Mouse (Mus musculus) lung, embryonic 14.5 days (tissue): ENCODE data around the gene Cstf1. TPM values are rescaled to one million over a fixed set of nuclear protein-coding genes. Genes with fewer than 3 reads are reported as not detected.

Experiments used
- ATAC-seq: fragments of 200-750 bp; cut with Nextera tagmentation; 2 replicates; pipeline ENCODE4 v1.8.0; 2017; ENCODE audit warnings: mild to moderate bottlenecking, moderate TSS enrichment, moderate library complexity; ENCODE audit not compliant: insufficient read depth
- DNase-seq: peaks from one replicate; pipeline ENCODE4 v3.0.0-alpha.2; 2015
- H3K27ac ChIP-seq: fragments of 300-500 bp; sonication (generic); 2 replicates; pipeline ENCODE4 v1.5.1; 2014; ENCODE audit warnings: low read depth, mild to moderate bottlenecking, moderate library complexity
- H3K27me3 ChIP-seq: fragments of 300-500 bp; sonication (generic); 2 replicates; pipeline ENCODE4 v1.6.1; 2014; ENCODE audit warnings: low read length, control low read depth; ENCODE audit not compliant: insufficient read depth
- H3K36me3 ChIP-seq: fragments of 300-500 bp; sonication (generic); 2 replicates; pipeline ENCODE4 v1.6.1; 2014; ENCODE audit warnings: control low read depth; ENCODE audit not compliant: insufficient read depth
- H3K4me1 ChIP-seq: fragments of 300-500 bp; sonication (generic); 2 replicates; pipeline ENCODE4 v1.6.1; 2014; ENCODE audit warnings: antibody characterized with exemption, control low read depth; ENCODE audit not compliant: insufficient read depth
- H3K4me2 ChIP-seq: fragments of 300-500 bp; sonication (generic); 2 replicates; pipeline ENCODE4 v1.6.1; 2014; ENCODE audit warnings: mild to moderate bottlenecking
- H3K4me3 ChIP-seq: fragments of 300-500 bp; sonication (generic); 2 replicates; pipeline ENCODE4 v1.5.1; 2014; ENCODE audit warnings: low read depth, low read length
- H3K9ac ChIP-seq: fragments of 300-500 bp; sonication (generic); 2 replicates; pipeline ENCODE4 v1.6.1; 2014
- H3K9me3 ChIP-seq: fragments of 300-500 bp; sonication (generic); 2 replicates; pipeline ENCODE4 v1.6.1; 2016; ENCODE audit warnings: low read depth, low read length, control low read depth
- CTCF ChIP-seq: IDR thresholded peaks from 2 replicates; pipeline ENCODE4 v1.5.1; 2016; ENCODE audit warnings: antibody characterized with exemption, low read depth
- WGBS: fragments of 180-500 bp; shearing (Covaris S2); extraction: QIAGEN DNeasy Blood & Tissue Kit; methylation state at CpG from one replicate; pipeline ENCODE4 v1.1.7; 2014; 5-methylcytosine and 5-hydroxymethylcytosine counted together
- polyA plus RNA-seq: library from polyadenylated mRNA; unstranded; fragments of >200 nt; fragmentation: Nextera tagmentation; extraction: Ambion mirVana; gene quantifications from 2 replicates; pipeline ENCODE4 v1.2.1, GENCODE M21; 2014

The Cstf1 gene
- polyA plus RNA-seq, 1 experiment from 2014 or later, result 53.9 TPM

GRCm38 (mm10) chr2:172349776-172350175 is 20.7 kb upstream of the Cstf1 start:
- DNase-seq (no peak), ATAC-seq (no peak)
- peaks cover 19% of the 10 kb centered on the region for H3K4me1 ChIP-seq
- H3K27ac ChIP-seq, result no peak overlapping the region
- H3K27me3 ChIP-seq, result no peaks in the 10 kb centered on the region
- TF ChIP-seq CTCF, result no peak
- no peak overlapping the region for H3K4me3 ChIP-seq
- no peak overlapping the region for H3K9ac ChIP-seq
- 76% methylated on average over 14 of the region's 14 CpGs for WGBS
- no peak overlapping the region for H3K4me2 ChIP-seq
- no peaks in the 10 kb centered on the region for H3K9me3 ChIP-seq
- H3K36me3 ChIP-seq, result peaks cover 17% of the 10 kb centered on the region

- H3K4me1 ChIP-seq, result peaks cover 19% of the 10 kb centered on the region; the same call in 1 of the 2 replicates
- H3K36me3 ChIP-seq, result peaks cover 25% of the 10 kb centered on the region
- ATAC-seq (no peak), DNase-seq (no peak)
- no peak overlapping the region for H3K9ac ChIP-seq
- H3K27ac ChIP-seq, result no peak overlapping the region
- 64% methylated on average over 8 of the region's 8 CpGs for whole genome bisulfite sequencing
- H3K9me3 ChIP-seq, result no peaks in the 10 kb centered on the region
- TF ChIP-seq CTCF, result no peak
- no peak overlapping the region for H3K4me2 ChIP-seq
- H3K27me3 ChIP-seq, result no peaks in the 10 kb centered on the region
- H3K4me3 ChIP-seq, result no peak overlapping the region
Observed at GRCm38 (mm10) chr2:172350773-172351172, 19.7 kb upstream of the Cstf1 start.

GRCm38 (mm10) chr2:172353218-172353617 is 17.3 kb upstream of the Cstf1 start:
- peaks cover 49% of the 10 kb centered on the region for H3K36me3 ChIP-seq
- WGBS, result 85% methylated on average over 9 of the region's 9 CpGs
- no peak for ATAC-seq
- no peak for DNase-seq
- no peak overlapping the region for H3K9ac ChIP-seq
- no peaks in the 10 kb centered on the region for H3K9me3 ChIP-seq
- no peak overlapping the region for H3K27ac ChIP-seq
- H3K27me3 ChIP-seq, result no peaks in the 10 kb centered on the region
- no peak overlapping the region for H3K4me2 ChIP-seq
- no peak for TF ChIP-seq CTCF
- H3K4me3 ChIP-seq, result no peak overlapping the region
- peaks cover 14% of the 10 kb centered on the region; the same call in 1 of the 2 replicates for H3K4me1 ChIP-seq

- Histone ChIP-seq H3K27me3 (no peaks in the 10 kb centered on the region), H3K36me3 (peaks cover 65% of the 10 kb centered on the region), H3K9ac (no peak overlapping the region), H3K4me3 (no peak overlapping the region), H3K4me2 (no peak overlapping the region), H3K4me1 (no peaks in the 10 kb centered on the region), H3K9me3 (no peaks in the 10 kb centered on the region), H3K27ac (no peak overlapping the region)
- WGBS, result 81% methylated on average over 9 of the region's 9 CpGs
- DNase-seq (no peak), ATAC-seq (no peak)
- no peak for TF ChIP-seq CTCF
Observed at GRCm38 (mm10) chr2:172354761-172355160, 15.7 kb upstream of the Cstf1 start.

- Histone ChIP-seq H3K27me3 (no peaks in the 10 kb centered on the region), H3K27ac (no peak overlapping the region), H3K9me3 (no peaks in the 10 kb centered on the region), H3K4me2 (no peak overlapping the region), H3K4me1 (no peaks in the 10 kb centered on the region), H3K36me3 (peaks cover 76% of the 10 kb centered on the region), H3K9ac (no peak overlapping the region), H3K4me3 (no peak overlapping the region)
- DNase-seq (no peak), ATAC-seq (no peak)
- no peak for TF ChIP-seq CTCF
- 86% methylated on average over 5 of the region's 5 CpGs for WGBS
Observed at GRCm38 (mm10) chr2:172355833-172356232, 14.6 kb upstream of the Cstf1 start.

- Histone ChIP-seq H3K27ac (no peak overlapping the region), H3K4me3 (no peak overlapping the region), H3K4me2 (no peak overlapping the region), H3K27me3 (no peaks in the 10 kb centered on the region), H3K9me3 (no peaks in the 10 kb centered on the region), H3K4me1 (no peaks in the 10 kb centered on the region), H3K36me3 (peaks cover 98% of the 10 kb centered on the region), H3K9ac (no peak overlapping the region)
- ATAC-seq, result no peak
- no peak for DNase-seq
- WGBS, result 88% methylated on average over 7 of the region's 7 CpGs
- TF ChIP-seq CTCF, result no peak
Observed at GRCm38 (mm10) chr2:172363176-172363575, 7.3 kb upstream of the Cstf1 start.

GRCm38 (mm10) chr2:172371258-172371657 is 777 bp downstream of the Cstf1 start:
- peaks cover 58% of the 10 kb centered on the region for H3K36me3 ChIP-seq

GRCm38 (mm10) chr2:172376551-172376950 is 6.1 kb downstream of the Cstf1 start:
- DNase-seq (no peak), ATAC-seq (no peak)
- no peak for TF ChIP-seq CTCF
- Histone ChIP-seq H3K4me2 (no peak overlapping the region), H3K36me3 (peaks cover 89% of the 10 kb centered on the region), H3K27me3 (no peaks in the 10 kb centered on the region), H3K4me1 (peaks cover 3% of the 10 kb centered on the region; the same call in 1 of the 2 replicates), H3K27ac (no peak overlapping the region), H3K4me3 (no peak overlapping the region), H3K9ac (no peak overlapping the region), H3K9me3 (no peaks in the 10 kb centered on the region)
- WGBS, result 80% methylated on average over 4 of the region's 4 CpGs

More at GRCm38 (mm10) chr2:172371258-172371657, 777 bp downstream of the Cstf1 start:
- WGBS, result 0% methylated on average over 11 of the region's 11 CpGs
- DNase-seq (no peak), ATAC-seq (no peak)
- H3K9me3 ChIP-seq, result no peaks in the 10 kb centered on the region
- no peak for TF ChIP-seq CTCF
- no peaks in the 10 kb centered on the region for H3K27me3 ChIP-seq
- peak overlapping the region; percentile 95 for H3K4me3 ChIP-seq
- peak overlapping the region; percentile 78 for H3K27ac ChIP-seq
- peak overlapping the region; percentile 81 for H3K4me2 ChIP-seq
- H3K9ac ChIP-seq, result peak overlapping the region; percentile 92
- peaks cover 15% of the 10 kb centered on the region; the same call in 1 of the 2 replicates for H3K4me1 ChIP-seq
